Mouse (Mus musculus): ENCODE results near the gene Cep55. TPM values are rescaled to one million over a fixed set of nuclear protein-coding genes. Genes with fewer than 3 reads are reported as not detected.

Gene Cep55
- polyA plus RNA-seq, 1 experiment from 2014 or later: 8.2 TPM

GRCm38 (mm10) chr19:38082931-38083525, 28.2 kb downstream of the Cep55 start:
- Histone ChIP-seq H3K27ac (no peak overlapping the region), H3K9ac (no peak overlapping the region), H3K36me3 (no peaks in the 10 kb centered on the region), H3K9me3 (no peaks in the 10 kb centered on the region), H3K4me1 (replicated peaks) (no peaks in the 10 kb centered on the region), H3K27me3 (no peaks in the 10 kb centered on the region), H3K4me3 (no peak overlapping the region), H3K4me2 (no peak overlapping the region)
- WGBS: 85% methylated on average over 5 of the region's 5 CpGs
- no peak for ATAC-seq (ENCODE audit: low FRiP score)

- no peak overlapping the region for H3K9ac ChIP-seq
- no peak for ATAC-seq (ENCODE audit: low FRiP score)
- H3K27ac ChIP-seq: no peak overlapping the region
- no peaks in the 10 kb centered on the region for H3K27me3 ChIP-seq
- H3K9me3 ChIP-seq: no peaks in the 10 kb centered on the region
- no peak overlapping the region for H3K4me2 ChIP-seq
- no peaks in the 10 kb centered on the region for H3K4me1 ChIP-seq (replicated peaks)
- H3K4me3 ChIP-seq: no peak overlapping the region
- no peaks in the 10 kb centered on the region for H3K36me3 ChIP-seq
- 90% methylated on average over 4 of the region's 4 CpGs for WGBS
These were observed 31.0 kb downstream of the Cep55 start for GRCm38 (mm10) chr19:38085841-38086240.

GRCm38 (mm10) chr19:38086948-38087551, 32.2 kb downstream of the Cep55 start:
- Histone ChIP-seq H3K4me1 (replicated peaks) (peaks cover 5% of the 10 kb centered on the region; the same call in 1 of the 2 replicates), H3K9ac (no peak overlapping the region), H3K4me2 (no peak overlapping the region), H3K27me3 (no peaks in the 10 kb centered on the region), H3K36me3 (no peaks in the 10 kb centered on the region), H3K9me3 (no peaks in the 10 kb centered on the region), H3K4me3 (no peak overlapping the region), H3K27ac (no peak overlapping the region)
- 62% methylated on average over 11 of the region's 11 CpGs for WGBS
- ATAC-seq (ENCODE audit: low FRiP score): peak; percentile 74

- ATAC-seq (ENCODE audit: low FRiP score): no peak
- H3K27me3 ChIP-seq: peaks cover 9% of the 10 kb centered on the region
- peaks cover 5% of the 10 kb centered on the region; the same call in 1 of the 2 replicates for H3K4me1 ChIP-seq (replicated peaks)
- no peak overlapping the region for H3K9ac ChIP-seq
- WGBS: 86% methylated on average over 8 of the region's 8 CpGs
- no peaks in the 10 kb centered on the region for H3K36me3 ChIP-seq
- no peak overlapping the region for H3K27ac ChIP-seq
- no peaks in the 10 kb centered on the region for H3K9me3 ChIP-seq
- H3K4me3 ChIP-seq: no peak overlapping the region
- H3K4me2 ChIP-seq: no peak overlapping the region
These were observed 34.5 kb downstream of the Cep55 start for GRCm38 (mm10) chr19:38089358-38089757.

GRCm38 (mm10) chr19:38091512-38091985, 36.7 kb downstream of the Cep55 start:
- ATAC-seq (ENCODE audit: low FRiP score): no peak
- Histone ChIP-seq H3K9me3 (no peaks in the 10 kb centered on the region), H3K9ac (no peak overlapping the region), H3K4me3 (no peak overlapping the region), H3K4me2 (no peak overlapping the region), H3K4me1 (replicated peaks) (peaks cover 5% of the 10 kb centered on the region; the same call in 1 of the 2 replicates), H3K27ac (no peak overlapping the region), H3K27me3 (peaks cover 28% of the 10 kb centered on the region), H3K36me3 (no peaks in the 10 kb centered on the region)
- 48% methylated on average over 4 of the region's 4 CpGs for WGBS

GRCm38 (mm10) chr19:38096231-38096630, 41.4 kb downstream of the Cep55 start:
- Histone ChIP-seq H3K4me3 (no peak overlapping the region), H3K27me3 (peaks cover 66% of the 10 kb centered on the region), H3K4me1 (replicated peaks) (peaks cover 17% of the 10 kb centered on the region), H3K27ac (no peak overlapping the region), H3K36me3 (no peaks in the 10 kb centered on the region), H3K9ac (no peak overlapping the region), H3K4me2 (no peak overlapping the region), H3K9me3 (no peaks in the 10 kb centered on the region)
- no peak for ATAC-seq (ENCODE audit: low FRiP score)
- 11% methylated on average over 4 of the region's 4 CpGs for WGBS

GRCm38 (mm10) chr19:38096858-38097758, 42.3 kb downstream of the Cep55 start, which contains the start of gene Ffar4:
Gene Ffar4, plus strand, starts transcription at chr19:38097071.
- peaks cover 66% of the 10 kb centered on the region for H3K27me3 ChIP-seq
- peak within 1 kb of the TSS; percentile 39 for H3K4me3 ChIP-seq

GRCm38 (mm10) chr19:38107871-38108270, 53.1 kb downstream of the Cep55 start:
- H3K27ac ChIP-seq: no peak overlapping the region
- H3K36me3 ChIP-seq: no peaks in the 10 kb centered on the region
- no peaks in the 10 kb centered on the region for H3K27me3 ChIP-seq
- H3K9ac ChIP-seq: no peak overlapping the region
- ATAC-seq (ENCODE audit: low FRiP score): no peak
- H3K9me3 ChIP-seq: no peaks in the 10 kb centered on the region
- no peak overlapping the region for H3K4me3 ChIP-seq
- no peaks in the 10 kb centered on the region for H3K4me1 ChIP-seq (replicated peaks)
- WGBS: 91% methylated on average over 4 of the region's 4 CpGs
- H3K4me2 ChIP-seq: no peak overlapping the region

More at GRCm38 (mm10) chr19:38096858-38097758, 42.3 kb downstream of the Cep55 start, which contains the start of gene Ffar4:
- Histone ChIP-seq H3K36me3 (no peaks in the 10 kb centered on the region), H3K9me3 (no peaks in the 10 kb centered on the region), H3K4me2 (peak within 1 kb of the TSS; percentile 62), H3K9ac (peak within 1 kb of the TSS; percentile 24; the same call in 1 of the 2 replicates), H3K4me1 (replicated peaks) (peaks cover 12% of the 10 kb centered on the region), H3K27ac (no peak within 1 kb of the TSS)
- ATAC-seq (ENCODE audit: low FRiP score): peak; percentile 65; the same call in 1 of the 2 replicates
- under 1% methylated on average over 77 of the region's 77 CpGs for WGBS

- H3K27me3 ChIP-seq: no peaks in the 10 kb centered on the region
- no peaks in the 10 kb centered on the region for H3K9me3 ChIP-seq
- H3K27ac ChIP-seq: no peak overlapping the region
- 89% methylated on average over 15 of the region's 15 CpGs for WGBS
- no peak overlapping the region for H3K4me3 ChIP-seq
- no peak overlapping the region for H3K4me2 ChIP-seq
- H3K4me1 ChIP-seq (replicated peaks): no peaks in the 10 kb centered on the region
- H3K9ac ChIP-seq: no peak overlapping the region
- H3K36me3 ChIP-seq: no peaks in the 10 kb centered on the region
- ATAC-seq (ENCODE audit: low FRiP score): no peak
These were observed 54.9 kb downstream of the Cep55 start for GRCm38 (mm10) chr19:38109506-38110242.

GRCm38 (mm10) chr19:38111056-38111455, 56.2 kb downstream of the Cep55 start:
- H3K27me3 ChIP-seq: no peaks in the 10 kb centered on the region
- H3K36me3 ChIP-seq: no peaks in the 10 kb centered on the region
- 81% methylated on average over 8 of the region's 8 CpGs for WGBS
- H3K4me2 ChIP-seq: no peak overlapping the region
- H3K9me3 ChIP-seq: no peaks in the 10 kb centered on the region
- no peak overlapping the region for H3K27ac ChIP-seq
- no peaks in the 10 kb centered on the region for H3K4me1 ChIP-seq (replicated peaks)
- no peak overlapping the region for H3K4me3 ChIP-seq
- H3K9ac ChIP-seq: no peak overlapping the region
- no peak for ATAC-seq (ENCODE audit: low FRiP score)

GRCm38 (mm10) chr19:38112575-38112974, 57.8 kb downstream of the Cep55 start:
- Histone ChIP-seq H3K4me2 (no peak overlapping the region), H3K4me3 (no peak overlapping the region), H3K36me3 (no peaks in the 10 kb centered on the region), H3K27ac (no peak overlapping the region), H3K9ac (no peak overlapping the region), H3K9me3 (no peaks in the 10 kb centered on the region), H3K4me1 (replicated peaks) (no peaks in the 10 kb centered on the region), H3K27me3 (no peaks in the 10 kb centered on the region)
- WGBS: 56% methylated on average over 4 of the region's 4 CpGs
- ATAC-seq (ENCODE audit: low FRiP score): no peak

Measured in hindbrain, embryonic 13.5 days (tissue).